Mouse (Mus musculus) neural tube, embryonic 10.5 days (tissue): ENCODE results near the gene 4930583I09Rik.

Experiments used
- DNase-seq: peaks from one replicate; pipeline ENCODE4 v3.0.0-alpha.2; 2017; ENCODE audit warnings: low spot score; ENCODE audit errors: extremely low spot score

The 4930583I09Rik gene

DNA sequence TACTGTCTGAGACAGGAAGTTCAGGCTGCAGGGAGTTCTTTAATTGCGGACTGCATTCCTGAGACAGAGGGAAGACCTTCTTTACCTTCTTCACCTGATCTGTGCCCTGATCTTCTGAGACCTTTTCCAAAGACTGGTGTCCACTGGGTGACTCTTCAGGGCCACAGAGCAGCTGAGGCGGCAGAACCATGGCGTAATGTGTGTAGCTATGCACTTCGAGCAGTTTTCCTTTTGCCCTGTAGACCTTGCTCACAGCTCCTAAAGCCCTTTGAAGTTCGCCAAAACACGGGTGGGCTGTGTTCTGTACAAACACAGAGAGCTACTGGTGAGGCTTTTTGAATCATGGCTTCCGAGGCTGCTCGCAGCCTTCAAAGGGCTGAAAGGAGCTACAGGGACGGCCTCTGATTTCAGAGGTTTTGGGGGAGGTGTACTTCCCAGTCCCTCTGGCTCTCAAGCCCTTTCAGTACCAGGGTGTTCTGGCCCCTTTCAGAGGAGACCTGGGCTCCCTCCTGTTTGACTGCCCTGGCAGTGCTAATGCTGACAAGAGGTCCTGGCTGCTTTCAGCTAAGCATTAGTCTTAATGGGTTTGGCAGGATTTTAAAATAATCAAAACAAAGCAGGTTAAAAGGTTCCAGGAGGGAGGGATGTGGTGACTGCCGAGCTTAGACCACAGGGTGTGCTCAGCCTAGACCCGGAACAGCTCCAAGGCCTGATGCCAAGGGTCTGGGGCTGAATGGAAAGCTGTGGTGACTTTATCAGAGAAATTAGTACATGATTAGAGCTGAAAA, 33.5 kb downstream of the 4930583I09Rik start:
- no peak for DNase-seq

DNA sequence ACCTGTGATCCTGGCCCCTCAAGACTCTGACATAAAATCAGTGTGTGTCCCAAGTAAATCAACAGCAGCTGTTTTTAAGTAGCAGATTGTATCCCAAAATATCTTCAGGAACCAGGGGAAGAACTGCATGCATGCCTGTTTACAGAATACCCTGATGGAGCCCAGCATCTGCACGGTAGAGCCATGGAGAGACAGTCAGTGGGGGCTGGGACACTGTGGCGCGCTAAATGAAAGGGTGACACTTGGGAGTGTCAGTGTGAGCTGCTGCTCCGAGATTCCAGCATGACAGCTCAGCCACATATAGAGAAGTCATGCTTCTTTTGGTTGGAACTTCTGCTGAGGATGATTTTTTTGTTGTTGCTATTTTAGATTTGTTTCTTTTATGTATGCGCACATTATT, 43.2 kb downstream of the 4930583I09Rik start:
- no peak for DNase-seq

DNA sequence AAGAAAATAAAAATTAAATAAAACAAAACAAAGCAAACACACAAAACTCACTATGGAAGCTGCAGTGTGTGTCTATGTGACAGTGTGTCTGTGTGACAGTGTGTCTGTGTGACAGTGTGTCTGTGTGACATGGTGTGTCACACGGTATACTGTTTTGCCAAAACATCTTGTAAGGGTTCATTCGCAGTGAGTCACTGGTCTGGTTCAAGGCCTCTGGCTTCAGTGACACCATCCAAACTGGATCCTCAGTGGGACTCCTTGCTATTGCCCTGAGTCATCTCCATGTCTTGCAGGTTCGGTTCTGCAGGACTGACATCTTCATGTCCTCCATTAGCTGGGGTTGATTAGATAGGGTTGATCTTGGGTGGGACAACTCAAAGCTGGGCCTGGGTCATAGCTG, 43.8 kb downstream of the 4930583I09Rik start:
- DNase-seq: no peak

DNA sequence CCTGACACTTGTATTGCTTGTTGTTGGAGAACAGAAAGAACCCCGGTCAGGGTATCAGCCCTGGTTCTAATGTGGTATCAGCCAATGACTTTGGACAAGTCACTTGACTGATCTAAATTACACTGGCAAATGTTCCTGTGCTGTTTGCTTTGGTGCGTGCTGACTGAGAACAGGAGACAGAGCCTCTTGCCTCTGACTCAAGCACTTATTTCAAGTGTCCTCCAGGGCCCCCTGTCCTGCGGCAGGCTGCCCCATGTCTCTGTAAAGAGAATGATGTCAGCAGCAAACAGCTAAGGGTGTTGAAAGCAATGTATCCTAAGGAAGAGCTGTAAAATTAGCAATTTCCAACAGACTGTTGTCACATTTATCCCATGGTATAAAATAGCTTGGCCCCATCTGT, 46.7 kb downstream of the 4930583I09Rik start:
- no peak for DNase-seq

DNA sequence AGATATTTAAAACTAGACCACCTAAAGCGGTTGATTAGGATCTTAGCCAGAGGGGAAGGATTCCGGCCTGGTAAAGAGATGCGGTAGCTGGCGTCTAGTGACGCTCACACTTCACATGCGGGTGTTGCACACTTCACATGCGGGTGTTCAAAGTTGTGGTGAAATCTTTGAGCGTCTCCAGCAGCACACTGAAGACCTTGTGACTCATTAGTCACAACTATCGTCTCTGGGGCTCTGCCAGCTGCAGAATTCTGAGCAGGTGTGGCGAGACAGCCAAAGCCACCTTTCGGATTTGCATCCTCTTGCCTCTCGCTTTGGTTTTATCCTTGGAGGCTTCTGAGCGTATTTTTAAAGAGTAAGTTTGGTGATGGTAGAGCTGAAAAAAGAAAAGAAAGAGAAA, 47.6 kb downstream of the 4930583I09Rik start:
- DNase-seq: no peak

DNA sequence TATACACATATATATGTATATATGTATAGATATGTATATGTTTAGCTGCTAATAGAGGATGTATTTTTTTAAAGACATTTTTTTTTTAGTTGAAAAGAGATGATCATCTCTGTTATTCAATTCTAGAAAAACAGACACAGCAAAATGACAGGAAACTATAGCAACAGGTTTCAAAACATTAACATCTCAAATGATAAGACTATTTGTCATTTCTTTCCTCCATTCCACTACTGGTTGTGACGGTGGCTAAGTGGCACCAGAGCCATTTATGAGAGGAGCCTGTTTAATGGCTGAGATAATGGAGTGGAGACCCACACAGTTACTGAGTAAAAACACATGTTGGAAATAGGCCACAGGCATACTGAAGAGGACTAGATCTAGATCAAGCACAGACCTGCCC, 49.9 kb downstream of the 4930583I09Rik start:
- no peak for DNase-seq
